Mouse (Mus musculus): ENCODE measurements around the gene Rbm42. TPM values are rescaled to one million over a fixed set of nuclear protein-coding genes. Genes with fewer than 3 reads are reported as not detected.

The Rbm42 gene
- polyA plus RNA-seq, 1 experiment from 2014 or later: 131 TPM

DNA sequence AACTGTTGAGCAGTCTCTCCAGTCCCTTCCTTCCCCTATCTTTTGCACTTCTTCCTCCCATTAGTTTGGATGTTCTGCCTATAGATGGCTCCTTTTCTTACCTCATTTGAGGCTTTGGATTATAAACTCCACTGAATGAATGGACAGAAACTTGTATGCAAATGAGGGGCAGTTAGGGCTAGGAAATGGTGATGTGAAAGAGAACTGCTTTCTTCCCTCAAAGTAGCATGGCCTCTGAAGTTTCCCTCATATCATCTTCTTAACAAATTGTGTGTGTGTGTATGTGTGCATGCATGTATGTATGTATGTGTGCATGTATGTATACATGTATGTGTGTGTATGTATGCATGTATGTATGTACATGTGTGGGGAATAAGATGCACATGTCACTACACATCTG lies 21.1 kb downstream of the Rbm42 start:
- H3K27ac ChIP-seq (ENCODE audit: low read depth, low read length): no peak overlapping the region
- H3K4me3 ChIP-seq (ENCODE audit: low read depth, low read length): no peak overlapping the region
- H3K4me2 ChIP-seq (ENCODE audit: low read depth, low read length, severe bottlenecking): no peak overlapping the region
- H3K9me3 ChIP-seq (ENCODE audit: control insufficient read depth, low read length): no peaks in the 10 kb centered on the region
- peaks cover 20% of the 10 kb centered on the region for H3K27me3 ChIP-seq (ENCODE audit: control insufficient read depth, insufficient read depth, low read length)
- ATAC-seq (replicated peaks; ENCODE audit: low FRiP score): no peak
- peaks cover 6% of the 10 kb centered on the region; the same call in 1 of the 2 replicates for H3K4me1 ChIP-seq (replicated peaks; ENCODE audit: control insufficient read depth, insufficient read depth, low read length)
- H3K36me3 ChIP-seq (ENCODE audit: control insufficient read depth, insufficient read depth, low read length): no peaks in the 10 kb centered on the region
- H3K9ac ChIP-seq (ENCODE audit: low read length): no peak overlapping the region
- no peak for DNase-seq (ENCODE audit: low spot score)

DNA sequence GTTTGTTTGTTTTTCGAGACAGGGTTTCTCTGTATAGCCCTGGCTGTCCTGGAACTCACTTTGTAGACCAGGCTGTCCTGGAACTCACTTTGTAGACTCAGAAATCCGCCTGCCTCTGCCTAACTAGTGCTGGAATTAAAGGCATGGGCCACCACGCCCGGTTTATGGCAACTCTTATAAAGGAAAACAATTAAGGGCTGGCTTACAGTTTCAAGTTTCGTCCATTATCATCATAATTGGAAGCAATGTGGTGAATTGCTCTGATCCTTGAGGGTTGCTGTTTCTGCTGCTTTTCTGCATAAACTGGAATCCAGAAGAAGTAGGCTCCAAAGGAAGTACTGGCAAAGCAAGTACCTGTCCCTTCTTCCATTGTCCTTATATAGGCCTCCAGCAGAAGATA lies 23.5 kb downstream of the Rbm42 start:
- no peak overlapping the region for H3K4me2 ChIP-seq (ENCODE audit: low read depth, low read length, severe bottlenecking)

DNA sequence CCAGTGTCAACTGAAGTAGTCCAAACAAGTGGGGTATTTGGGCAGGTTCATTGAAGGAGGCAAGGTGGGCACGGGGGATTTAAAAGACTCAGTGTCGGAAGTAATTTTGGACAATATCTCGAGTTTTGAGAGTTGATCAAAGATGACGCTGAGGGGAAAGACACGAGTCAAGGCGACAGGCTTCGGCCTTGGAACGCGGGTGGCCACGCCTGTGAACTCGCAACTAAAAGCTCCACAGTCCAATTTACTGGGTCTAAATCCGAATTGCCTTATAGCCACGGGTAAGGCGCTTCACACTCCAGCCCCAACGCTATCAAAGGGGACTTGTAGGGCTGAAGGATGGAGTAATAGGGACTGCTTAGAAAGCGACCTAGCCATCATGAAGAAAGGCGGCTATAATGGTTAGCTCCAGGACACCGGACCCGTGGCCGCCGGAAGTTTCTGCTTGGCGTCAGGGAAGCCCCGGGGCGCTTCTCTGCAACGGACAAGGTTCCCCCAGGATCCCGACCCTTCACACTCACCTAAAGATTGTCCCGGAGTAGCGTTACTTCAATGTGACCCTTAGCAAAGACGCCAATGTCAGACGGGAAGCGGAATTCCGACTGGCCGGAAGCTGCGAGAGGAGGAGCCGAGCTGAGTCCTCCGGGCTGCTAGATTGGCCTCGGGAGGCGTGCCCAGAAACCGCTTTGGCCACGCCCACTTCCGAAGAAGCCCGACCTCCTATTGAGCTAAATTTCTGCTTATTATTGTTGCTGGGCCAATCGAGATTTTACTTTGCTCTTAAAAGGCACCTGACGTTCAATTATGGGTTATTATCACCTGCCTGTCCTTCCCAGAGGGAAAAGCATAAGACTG lies 24.4 kb downstream of the Rbm42 start, which contains the start of gene Cox6b1:
Gene Cox6b1 (minus strand): TSS at position 622 of the 855 bp plus-strand sequence.
- ATAC-seq (replicated peaks; ENCODE audit: low FRiP score): peak; percentile 91
- no peaks in the 10 kb centered on the region for H3K36me3 ChIP-seq (ENCODE audit: control insufficient read depth, insufficient read depth, low read length)
- peak within 1 kb of the TSS; percentile 88 for H3K4me2 ChIP-seq (ENCODE audit: low read depth, low read length, severe bottlenecking)
- no peaks in the 10 kb centered on the region for H3K27me3 ChIP-seq (ENCODE audit: control insufficient read depth, insufficient read depth, low read length)
- H3K4me3 ChIP-seq (ENCODE audit: low read depth, low read length): peak within 1 kb of the TSS; percentile 80
- peaks cover 3% of the 10 kb centered on the region; the same call in 1 of the 2 replicates for H3K4me1 ChIP-seq (replicated peaks; ENCODE audit: control insufficient read depth, insufficient read depth, low read length)
- H3K9ac ChIP-seq (ENCODE audit: low read length): peak within 1 kb of the TSS; percentile 73
- peak; percentile 94 for DNase-seq (ENCODE audit: low spot score)
- no peak within 1 kb of the TSS for H3K27ac ChIP-seq (ENCODE audit: low read depth, low read length)
- 2% methylated on average over 44 of the region's 44 CpGs for WGBS
- no peaks in the 10 kb centered on the region for H3K9me3 ChIP-seq (ENCODE audit: control insufficient read depth, low read length)

More for the DNA sequence above, 23.5 kb downstream of the Rbm42 start:
- H3K9me3 ChIP-seq (ENCODE audit: control insufficient read depth, low read length): no peaks in the 10 kb centered on the region
- H3K4me3 ChIP-seq (ENCODE audit: low read depth, low read length): no peak overlapping the region
- no peak for DNase-seq (ENCODE audit: low spot score)
- no peak overlapping the region for H3K27ac ChIP-seq (ENCODE audit: low read depth, low read length)
- H3K36me3 ChIP-seq (ENCODE audit: control insufficient read depth, insufficient read depth, low read length): no peaks in the 10 kb centered on the region
- peaks cover 2% of the 10 kb centered on the region; the same call in 1 of the 2 replicates for H3K27me3 ChIP-seq (ENCODE audit: control insufficient read depth, insufficient read depth, low read length)
- ATAC-seq (replicated peaks; ENCODE audit: low FRiP score): no peak
- H3K4me1 ChIP-seq (replicated peaks; ENCODE audit: control insufficient read depth, insufficient read depth, low read length): peaks cover 3% of the 10 kb centered on the region; the same call in 1 of the 2 replicates
- 89% methylated on average over 5 of the region's 5 CpGs for WGBS
- no peak overlapping the region for H3K9ac ChIP-seq (ENCODE audit: low read length)

DNA sequence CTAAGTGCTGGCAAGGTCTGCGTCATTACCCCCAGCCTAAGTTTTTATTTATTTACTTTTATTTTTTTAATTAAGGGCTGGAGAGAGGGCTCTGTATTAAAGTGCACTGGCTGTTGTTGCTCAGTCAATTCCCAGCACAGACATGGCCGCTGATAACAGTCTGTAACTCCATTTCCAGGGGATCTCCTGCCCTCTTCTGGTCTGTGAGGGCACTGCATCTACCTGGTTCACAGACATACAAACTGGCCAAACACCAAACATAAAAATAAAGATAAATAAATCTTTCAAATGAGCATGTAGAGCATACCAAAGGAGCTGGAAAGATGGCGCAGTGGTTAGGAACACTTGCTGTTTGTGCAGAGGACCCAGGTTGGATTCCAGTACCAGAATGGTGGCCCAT lies 30.9 kb downstream of the Rbm42 start:
- H3K4me2 ChIP-seq (ENCODE audit: low read depth, low read length, severe bottlenecking): no peak overlapping the region
- no peak overlapping the region for H3K9ac ChIP-seq (ENCODE audit: low read length)
- no peak for ATAC-seq (replicated peaks; ENCODE audit: low FRiP score)
- H3K36me3 ChIP-seq (ENCODE audit: control insufficient read depth, insufficient read depth, low read length): peaks cover 3% of the 10 kb centered on the region; the same call in 1 of the 2 replicates
- H3K4me3 ChIP-seq (ENCODE audit: low read depth, low read length): no peak overlapping the region
- no peaks in the 10 kb centered on the region for H3K9me3 ChIP-seq (ENCODE audit: control insufficient read depth, low read length)
- no peaks in the 10 kb centered on the region for H3K27me3 ChIP-seq (ENCODE audit: control insufficient read depth, insufficient read depth, low read length)
- no peak overlapping the region for H3K27ac ChIP-seq (ENCODE audit: low read depth, low read length)
- no peak for DNase-seq (ENCODE audit: low spot score)
- H3K4me1 ChIP-seq (replicated peaks; ENCODE audit: control insufficient read depth, insufficient read depth, low read length): no peaks in the 10 kb centered on the region
- WGBS: 92% methylated on average over 3 of the region's 3 CpGs

DNA sequence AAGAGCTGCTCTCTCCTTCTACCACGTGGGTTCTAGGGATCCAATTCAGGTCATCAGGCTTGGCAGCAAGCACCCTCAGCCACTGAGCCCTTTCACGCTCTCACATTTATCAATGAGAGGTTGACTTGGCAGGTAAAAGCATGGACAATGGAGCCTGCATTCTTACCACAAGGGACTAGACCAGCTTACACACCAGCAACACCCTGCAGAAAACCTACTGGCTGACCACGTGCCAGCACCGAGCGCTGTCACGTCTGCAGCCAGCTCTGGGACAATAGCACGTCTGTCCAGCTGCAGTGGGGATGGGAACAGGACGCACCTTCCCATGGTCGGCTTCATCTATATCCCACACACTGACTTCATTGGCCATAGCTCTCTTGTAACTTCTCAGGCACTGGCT lies 31.5 kb downstream of the Rbm42 start:
- Histone ChIP-seq H3K4me2 (ENCODE audit: low read depth, low read length, severe bottlenecking) (no peak overlapping the region), H3K27me3 (ENCODE audit: control insufficient read depth, insufficient read depth, low read length) (no peaks in the 10 kb centered on the region), H3K36me3 (ENCODE audit: control insufficient read depth, insufficient read depth, low read length) (peaks cover 3% of the 10 kb centered on the region; the same call in 1 of the 2 replicates), H3K9me3 (ENCODE audit: control insufficient read depth, low read length) (no peaks in the 10 kb centered on the region), H3K4me1 (replicated peaks; ENCODE audit: control insufficient read depth, insufficient read depth, low read length) (no peaks in the 10 kb centered on the region), H3K4me3 (ENCODE audit: low read depth, low read length) (no peak overlapping the region), H3K27ac (ENCODE audit: low read depth, low read length) (no peak overlapping the region), H3K9ac (ENCODE audit: low read length) (no peak overlapping the region)
- ATAC-seq (replicated peaks; ENCODE audit: low FRiP score): no peak
- no peak for DNase-seq (ENCODE audit: low spot score)
- 94% methylated on average over 9 of the region's 9 CpGs for WGBS

DNA sequence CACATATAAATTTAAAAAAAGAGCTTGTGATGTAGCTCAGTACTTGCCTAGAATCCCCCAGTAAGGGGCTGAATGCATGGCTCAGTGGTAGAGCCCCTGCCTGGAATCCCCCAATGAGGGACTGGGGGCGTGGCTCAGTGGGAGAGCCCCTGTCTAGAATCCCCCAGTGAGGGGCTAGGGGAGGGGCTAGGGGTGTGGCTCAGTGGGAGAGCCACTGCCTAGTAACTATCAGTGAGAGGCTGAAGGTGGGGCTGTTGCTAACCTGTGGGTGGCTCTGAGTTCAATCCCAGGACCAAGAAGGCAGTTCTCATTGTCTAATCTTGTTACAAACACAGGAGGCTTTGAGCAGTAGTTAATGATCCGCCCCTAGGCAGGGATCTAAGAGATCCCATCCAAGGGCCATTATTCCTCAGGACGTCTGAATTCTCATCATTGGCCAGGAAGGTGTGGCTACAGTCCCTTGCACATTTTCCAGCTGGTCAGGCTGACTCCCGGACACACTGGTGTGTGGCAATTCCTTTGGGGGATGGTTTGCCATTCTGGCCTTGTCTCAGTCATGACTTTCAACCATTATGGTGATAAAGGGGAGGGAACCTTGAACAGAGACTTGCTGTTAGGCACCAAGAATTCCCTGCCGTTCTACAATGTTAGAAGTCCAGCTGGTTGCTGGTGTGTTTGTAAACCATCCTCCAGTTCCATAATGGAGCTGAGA lies 34.9 kb downstream of the Rbm42 start:
- WGBS: 55% methylated on average over 5 of the region's 5 CpGs
- no peak overlapping the region for H3K4me2 ChIP-seq (ENCODE audit: low read depth, low read length, severe bottlenecking)
- DNase-seq (ENCODE audit: low spot score) (no peak), ATAC-seq (replicated peaks; ENCODE audit: low FRiP score) (no peak)
- no peak overlapping the region for H3K9ac ChIP-seq (ENCODE audit: low read length)
- H3K36me3 ChIP-seq (ENCODE audit: control insufficient read depth, insufficient read depth, low read length): peaks cover 3% of the 10 kb centered on the region; the same call in 1 of the 2 replicates
- no peaks in the 10 kb centered on the region for H3K27me3 ChIP-seq (ENCODE audit: control insufficient read depth, insufficient read depth, low read length)
- H3K9me3 ChIP-seq (ENCODE audit: control insufficient read depth, low read length): no peaks in the 10 kb centered on the region
- H3K4me1 ChIP-seq (replicated peaks; ENCODE audit: control insufficient read depth, insufficient read depth, low read length): no peaks in the 10 kb centered on the region
- no peak overlapping the region for H3K27ac ChIP-seq (ENCODE audit: low read depth, low read length)
- no peak overlapping the region for H3K4me3 ChIP-seq (ENCODE audit: low read depth, low read length)

DNA sequence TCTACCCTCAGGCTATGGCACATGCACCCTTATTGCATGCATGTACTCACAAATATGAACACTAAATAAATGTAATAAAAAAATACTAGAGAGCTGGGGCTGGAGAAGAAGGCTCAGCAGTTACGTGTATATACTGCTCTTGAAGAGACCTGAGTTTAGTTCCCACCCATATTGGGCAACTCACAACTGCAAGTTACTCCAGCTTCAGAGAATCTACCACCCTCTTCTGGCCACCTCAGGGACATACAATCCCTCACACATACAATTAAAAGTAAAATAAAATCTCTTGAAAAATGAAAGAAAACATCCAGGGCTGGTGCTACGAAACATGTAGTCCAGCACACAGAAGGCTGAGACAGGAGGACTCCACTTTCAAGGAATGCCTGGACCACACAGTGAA lies 35.7 kb downstream of the Rbm42 start:
- Histone ChIP-seq H3K27me3 (ENCODE audit: control insufficient read depth, insufficient read depth, low read length) (no peaks in the 10 kb centered on the region), H3K4me2 (ENCODE audit: low read depth, low read length, severe bottlenecking) (no peak overlapping the region)
- DNase-seq (ENCODE audit: low spot score): no peak

DNA sequence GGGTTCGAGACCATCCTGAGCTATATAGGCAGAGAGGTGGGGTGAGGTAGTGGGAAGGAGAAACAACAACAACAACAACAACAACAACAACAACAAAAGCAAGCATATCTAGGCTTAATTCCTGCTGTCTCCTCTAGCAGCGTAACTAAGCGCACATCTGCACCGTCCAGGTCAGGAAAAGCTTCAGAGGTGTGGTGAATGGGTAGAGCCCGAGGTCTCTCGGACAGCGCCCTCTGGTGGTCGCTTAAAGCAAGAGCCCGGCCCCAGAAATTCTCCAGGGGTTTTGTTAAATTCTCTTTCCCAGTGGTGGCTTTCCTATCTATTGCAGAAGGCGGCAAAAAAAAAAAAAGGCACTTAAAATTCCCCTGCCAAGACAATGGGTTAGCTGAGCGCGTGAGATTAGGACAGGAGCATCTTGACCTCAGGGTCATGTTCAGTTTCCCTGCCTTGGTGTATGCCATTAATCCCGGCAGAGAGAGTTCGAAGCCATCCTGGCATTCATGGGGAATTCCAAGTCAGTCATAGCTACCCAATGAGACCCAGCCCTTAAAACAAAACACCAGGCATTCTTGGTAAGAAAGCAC lies 36.5 kb downstream of the Rbm42 start:
- ATAC-seq (replicated peaks; ENCODE audit: low FRiP score) (peak; percentile 64; the same call in 1 of the 2 replicates), DNase-seq (ENCODE audit: low spot score) (peak; percentile 79)
- Histone ChIP-seq H3K4me1 (replicated peaks; ENCODE audit: control insufficient read depth, insufficient read depth, low read length) (no peaks in the 10 kb centered on the region), H3K27ac (ENCODE audit: low read depth, low read length) (no peak overlapping the region), H3K27me3 (ENCODE audit: control insufficient read depth, insufficient read depth, low read length) (no peaks in the 10 kb centered on the region), H3K9ac (ENCODE audit: low read length) (no peak overlapping the region), H3K36me3 (ENCODE audit: control insufficient read depth, insufficient read depth, low read length) (peaks cover 3% of the 10 kb centered on the region; the same call in 1 of the 2 replicates), H3K9me3 (ENCODE audit: control insufficient read depth, low read length) (no peaks in the 10 kb centered on the region), H3K4me2 (ENCODE audit: low read depth, low read length, severe bottlenecking) (no peak overlapping the region), H3K4me3 (ENCODE audit: low read depth, low read length) (no peak overlapping the region)
- 22% methylated on average over 14 of the region's 14 CpGs for WGBS

More for the DNA sequence above, 35.7 kb downstream of the Rbm42 start:
- no peak overlapping the region for H3K9ac ChIP-seq (ENCODE audit: low read length)
- 88% methylated on average over 2 of the region's 2 CpGs for WGBS
- H3K27ac ChIP-seq (ENCODE audit: low read depth, low read length): no peak overlapping the region
- H3K36me3 ChIP-seq (ENCODE audit: control insufficient read depth, insufficient read depth, low read length): peaks cover 3% of the 10 kb centered on the region; the same call in 1 of the 2 replicates
- H3K4me3 ChIP-seq (ENCODE audit: low read depth, low read length): no peak overlapping the region
- H3K4me1 ChIP-seq (replicated peaks; ENCODE audit: control insufficient read depth, insufficient read depth, low read length): no peaks in the 10 kb centered on the region
- ATAC-seq (replicated peaks; ENCODE audit: low FRiP score): no peak
- no peaks in the 10 kb centered on the region for H3K9me3 ChIP-seq (ENCODE audit: control insufficient read depth, low read length)
